Mouse (Mus musculus): ENCODE data around the gene Aldh1l1. TPM values are rescaled to one million over a fixed set of nuclear protein-coding genes. Genes with fewer than 3 reads are reported as not detected.

Aldh1l1 gene
- 1.2 and 2.2 TPM in 2 replicates for polyA plus RNA-seq (2014; fragmentation: Nextera tagmentation; extraction: Ambion mirVana)

GRCm38 (mm10) chr6:90486176-90486921, at the start of gene Aldh1l1:
TSS of gene Aldh1l1 (plus strand) at chr6:90486427.
- Histone ChIP-seq H3K4me3 (ENCODE audit: low read depth, low read length) (no peak within 1 kb of the TSS), H3K27ac (replicated peaks; ENCODE audit: low read depth, low read length) (no peak within 1 kb of the TSS), H3K36me3 (replicated peaks; ENCODE audit: control insufficient read depth, insufficient read depth, low read depth, low read length) (no peaks in the 10 kb centered on the region), H3K4me1 (ENCODE audit: control insufficient read depth, insufficient read depth, low read length) (no peaks in the 10 kb centered on the region), H3K27me3 (ENCODE audit: control insufficient read depth, insufficient read depth, low read length) (no peaks in the 10 kb centered on the region), H3K9me3 (replicated peaks; ENCODE audit: control insufficient read depth, low read length) (no peaks in the 10 kb centered on the region), H3K4me2 (ENCODE audit: low read depth, low read length) (no peak within 1 kb of the TSS), H3K9ac (replicated peaks; ENCODE audit: low read length) (no peak within 1 kb of the TSS)
- DNase-seq (ENCODE audit: low spot score) (no peak), ATAC-seq (replicated peaks; ENCODE audit: insufficient number of reproducible peaks, low FRiP score, low TSS enrichment, low read depth) (no peak)
- 80% methylated on average over 12 of the region's 12 CpGs for WGBS

- no peak overlapping the region for H3K4me2 ChIP-seq (ENCODE audit: low read depth, low read length)
- H3K36me3 ChIP-seq (replicated peaks; ENCODE audit: control insufficient read depth, insufficient read depth, low read depth, low read length): no peaks in the 10 kb centered on the region
- no peak overlapping the region for H3K4me3 ChIP-seq (ENCODE audit: low read depth, low read length)
- ATAC-seq (replicated peaks; ENCODE audit: insufficient number of reproducible peaks, low FRiP score, low TSS enrichment, low read depth) (no peak), DNase-seq (ENCODE audit: low spot score) (no peak)
- no peak overlapping the region for H3K27ac ChIP-seq (replicated peaks; ENCODE audit: low read depth, low read length)
- no peaks in the 10 kb centered on the region for H3K4me1 ChIP-seq (ENCODE audit: control insufficient read depth, insufficient read depth, low read length)
- 90% methylated on average over 3 of the region's 3 CpGs for WGBS
- no peaks in the 10 kb centered on the region for H3K9me3 ChIP-seq (replicated peaks; ENCODE audit: control insufficient read depth, low read length)
- H3K9ac ChIP-seq (replicated peaks; ENCODE audit: low read length): no peak overlapping the region
- H3K27me3 ChIP-seq (ENCODE audit: control insufficient read depth, insufficient read depth, low read length): no peaks in the 10 kb centered on the region
These were observed 49.2 kb upstream of the Aldh1l1 start for GRCm38 (mm10) chr6:90437041-90437440.

- Histone ChIP-seq H3K27me3 (ENCODE audit: control insufficient read depth, insufficient read depth, low read length) (no peaks in the 10 kb centered on the region), H3K9me3 (replicated peaks; ENCODE audit: control insufficient read depth, low read length) (no peaks in the 10 kb centered on the region), H3K4me1 (ENCODE audit: control insufficient read depth, insufficient read depth, low read length) (no peaks in the 10 kb centered on the region), H3K27ac (replicated peaks; ENCODE audit: low read depth, low read length) (no peak overlapping the region), H3K4me2 (ENCODE audit: low read depth, low read length) (no peak overlapping the region), H3K4me3 (ENCODE audit: low read depth, low read length) (no peak overlapping the region), H3K9ac (replicated peaks; ENCODE audit: low read length) (no peak overlapping the region), H3K36me3 (replicated peaks; ENCODE audit: control insufficient read depth, insufficient read depth, low read depth, low read length) (no peaks in the 10 kb centered on the region)
- WGBS: 33% methylated on average over 4 of the region's 4 CpGs
- no peak for ATAC-seq (replicated peaks; ENCODE audit: insufficient number of reproducible peaks, low FRiP score, low TSS enrichment, low read depth)
- no peak for DNase-seq (ENCODE audit: low spot score)
These were observed 39.3 kb upstream of the Aldh1l1 start for GRCm38 (mm10) chr6:90446883-90447282.

GRCm38 (mm10) chr6:90450179-90450578, 36.0 kb upstream of the Aldh1l1 start:
- no peak overlapping the region for H3K4me2 ChIP-seq (ENCODE audit: low read depth, low read length)
- H3K4me1 ChIP-seq (ENCODE audit: control insufficient read depth, insufficient read depth, low read length): no peaks in the 10 kb centered on the region
- H3K9me3 ChIP-seq (replicated peaks; ENCODE audit: control insufficient read depth, low read length): no peaks in the 10 kb centered on the region
- ATAC-seq (replicated peaks; ENCODE audit: insufficient number of reproducible peaks, low FRiP score, low TSS enrichment, low read depth) (no peak), DNase-seq (ENCODE audit: low spot score) (peak; percentile 76)
- no peak overlapping the region for H3K27ac ChIP-seq (replicated peaks; ENCODE audit: low read depth, low read length)
- WGBS: 27% methylated on average over 7 of the region's 7 CpGs
- H3K27me3 ChIP-seq (ENCODE audit: control insufficient read depth, insufficient read depth, low read length): no peaks in the 10 kb centered on the region
- no peak overlapping the region for H3K4me3 ChIP-seq (ENCODE audit: low read depth, low read length)
- no peaks in the 10 kb centered on the region for H3K36me3 ChIP-seq (replicated peaks; ENCODE audit: control insufficient read depth, insufficient read depth, low read depth, low read length)
- no peak overlapping the region for H3K9ac ChIP-seq (replicated peaks; ENCODE audit: low read length)

GRCm38 (mm10) chr6:90450697-90451096, 35.5 kb upstream of the Aldh1l1 start:
- DNase-seq (ENCODE audit: low spot score) (no peak), ATAC-seq (replicated peaks; ENCODE audit: insufficient number of reproducible peaks, low FRiP score, low TSS enrichment, low read depth) (no peak)
- Histone ChIP-seq H3K27ac (replicated peaks; ENCODE audit: low read depth, low read length) (no peak overlapping the region), H3K27me3 (ENCODE audit: control insufficient read depth, insufficient read depth, low read length) (no peaks in the 10 kb centered on the region), H3K9me3 (replicated peaks; ENCODE audit: control insufficient read depth, low read length) (no peaks in the 10 kb centered on the region), H3K36me3 (replicated peaks; ENCODE audit: control insufficient read depth, insufficient read depth, low read depth, low read length) (no peaks in the 10 kb centered on the region), H3K9ac (replicated peaks; ENCODE audit: low read length) (no peak overlapping the region), H3K4me3 (ENCODE audit: low read depth, low read length) (no peak overlapping the region), H3K4me1 (ENCODE audit: control insufficient read depth, insufficient read depth, low read length) (no peaks in the 10 kb centered on the region), H3K4me2 (ENCODE audit: low read depth, low read length) (no peak overlapping the region)
- WGBS: 77% methylated on average over 5 of the region's 5 CpGs

GRCm38 (mm10) chr6:90451512-90451911, 34.7 kb upstream of the Aldh1l1 start:
- Histone ChIP-seq H3K27me3 (ENCODE audit: control insufficient read depth, insufficient read depth, low read length) (no peaks in the 10 kb centered on the region), H3K9me3 (replicated peaks; ENCODE audit: control insufficient read depth, low read length) (no peaks in the 10 kb centered on the region), H3K4me3 (ENCODE audit: low read depth, low read length) (no peak overlapping the region), H3K9ac (replicated peaks; ENCODE audit: low read length) (no peak overlapping the region), H3K36me3 (replicated peaks; ENCODE audit: control insufficient read depth, insufficient read depth, low read depth, low read length) (no peaks in the 10 kb centered on the region), H3K4me2 (ENCODE audit: low read depth, low read length) (no peak overlapping the region), H3K4me1 (ENCODE audit: control insufficient read depth, insufficient read depth, low read length) (no peaks in the 10 kb centered on the region), H3K27ac (replicated peaks; ENCODE audit: low read depth, low read length) (no peak overlapping the region)
- 83% methylated on average over 5 of the region's 5 CpGs for WGBS
- ATAC-seq (replicated peaks; ENCODE audit: insufficient number of reproducible peaks, low FRiP score, low TSS enrichment, low read depth): no peak
- no peak for DNase-seq (ENCODE audit: low spot score)

- Histone ChIP-seq H3K9ac (replicated peaks; ENCODE audit: low read length) (no peak overlapping the region), H3K4me3 (ENCODE audit: low read depth, low read length) (no peak overlapping the region), H3K27ac (replicated peaks; ENCODE audit: low read depth, low read length) (no peak overlapping the region), H3K4me2 (ENCODE audit: low read depth, low read length) (no peak overlapping the region), H3K27me3 (ENCODE audit: control insufficient read depth, insufficient read depth, low read length) (no peaks in the 10 kb centered on the region), H3K4me1 (ENCODE audit: control insufficient read depth, insufficient read depth, low read length) (no peaks in the 10 kb centered on the region), H3K9me3 (replicated peaks; ENCODE audit: control insufficient read depth, low read length) (no peaks in the 10 kb centered on the region), H3K36me3 (replicated peaks; ENCODE audit: control insufficient read depth, insufficient read depth, low read depth, low read length) (no peaks in the 10 kb centered on the region)
- ATAC-seq (replicated peaks; ENCODE audit: insufficient number of reproducible peaks, low FRiP score, low TSS enrichment, low read depth) (no peak), DNase-seq (ENCODE audit: low spot score) (no peak)
These were observed 33.6 kb upstream of the Aldh1l1 start for GRCm38 (mm10) chr6:90452603-90453002.

GRCm38 (mm10) chr6:90453751-90454150, 32.5 kb upstream of the Aldh1l1 start:
- Histone ChIP-seq H3K27ac (replicated peaks; ENCODE audit: low read depth, low read length) (no peak overlapping the region), H3K4me2 (ENCODE audit: low read depth, low read length) (no peak overlapping the region), H3K27me3 (ENCODE audit: control insufficient read depth, insufficient read depth, low read length) (no peaks in the 10 kb centered on the region), H3K36me3 (replicated peaks; ENCODE audit: control insufficient read depth, insufficient read depth, low read depth, low read length) (no peaks in the 10 kb centered on the region), H3K4me3 (ENCODE audit: low read depth, low read length) (no peak overlapping the region), H3K9me3 (replicated peaks; ENCODE audit: control insufficient read depth, low read length) (no peaks in the 10 kb centered on the region), H3K4me1 (ENCODE audit: control insufficient read depth, insufficient read depth, low read length) (no peaks in the 10 kb centered on the region), H3K9ac (replicated peaks; ENCODE audit: low read length) (no peak overlapping the region)
- no peak for ATAC-seq (replicated peaks; ENCODE audit: insufficient number of reproducible peaks, low FRiP score, low TSS enrichment, low read depth)
- WGBS: 85% methylated on average over 5 of the region's 5 CpGs
- DNase-seq (ENCODE audit: low spot score): no peak

Measured in embryonic facial prominence, embryonic 11.5 days (tissue).